Mouse (Mus musculus): ENCODE results near the gene Atrnl1. TPM values are rescaled to one million over a fixed set of nuclear protein-coding genes. Genes with fewer than 3 reads are reported as not detected.

Gene Atrnl1
- 9.4 and 9.8 TPM in 2 replicates for polyA plus RNA-seq (2015; fragmentation: Nextera tagmentation; extraction: Ambion mirVana)

DNA sequence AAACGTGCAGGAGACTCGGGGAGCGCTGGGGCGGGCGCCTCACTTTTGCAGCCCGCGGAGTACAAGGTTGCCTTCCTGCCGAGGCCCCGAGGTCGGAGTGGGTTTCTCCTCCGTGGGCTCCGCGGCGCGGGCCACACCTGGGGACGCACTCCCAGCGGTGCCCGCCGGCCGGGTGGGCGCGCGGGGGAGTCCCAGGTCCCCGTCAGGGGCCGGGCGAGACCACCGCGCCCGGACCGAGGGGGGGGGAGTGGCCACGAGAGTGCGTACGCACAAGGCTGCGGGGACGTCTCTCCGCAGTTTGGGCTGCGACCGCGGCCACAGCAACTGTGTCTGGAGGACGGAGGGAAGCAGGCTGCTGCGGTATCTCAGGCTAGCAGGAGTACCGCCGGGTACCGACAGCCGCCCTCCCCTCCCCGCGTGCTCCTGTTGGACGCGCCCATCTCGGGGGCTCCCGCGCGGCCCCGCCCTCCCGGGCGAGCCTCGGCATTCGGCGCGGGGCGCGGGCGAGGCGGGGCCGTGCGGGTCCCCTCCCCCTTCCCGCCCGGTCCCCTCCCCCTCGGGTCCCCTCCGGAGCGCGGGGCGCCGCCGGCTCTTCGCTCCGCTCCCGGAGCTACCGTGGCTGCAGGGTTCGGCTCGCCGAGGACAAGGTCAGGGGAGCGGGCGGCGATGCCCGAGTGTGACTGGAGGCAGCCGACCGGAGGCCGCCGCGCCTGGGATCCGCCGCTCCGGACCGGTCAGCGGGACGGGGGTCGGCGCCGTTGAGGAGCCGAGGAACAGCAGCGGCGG, at the start of gene Atrnl1:
Gene Atrnl1, plus strand, starts transcription at position 559 of the 786 bp plus-strand sequence.
- H3K9me3 ChIP-seq: no peaks in the 10 kb centered on the region
- peak within 1 kb of the TSS; percentile 78 for H3K9ac ChIP-seq
- no peaks in the 10 kb centered on the region for H3K27me3 ChIP-seq (replicated peaks)
- WGBS: 1% methylated on average over 84 of the region's 103 CpGs
- H3K4me1 ChIP-seq: peaks cover 37% of the 10 kb centered on the region
- peak within 1 kb of the TSS; percentile 89 for H3K4me2 ChIP-seq
- ATAC-seq (replicated peaks): peak; percentile 91
- H3K4me3 ChIP-seq: peak within 1 kb of the TSS; percentile 71
- H3K36me3 ChIP-seq (replicated peaks): no peaks in the 10 kb centered on the region
- peak within 1 kb of the TSS; percentile 96 for H3K27ac ChIP-seq

DNA sequence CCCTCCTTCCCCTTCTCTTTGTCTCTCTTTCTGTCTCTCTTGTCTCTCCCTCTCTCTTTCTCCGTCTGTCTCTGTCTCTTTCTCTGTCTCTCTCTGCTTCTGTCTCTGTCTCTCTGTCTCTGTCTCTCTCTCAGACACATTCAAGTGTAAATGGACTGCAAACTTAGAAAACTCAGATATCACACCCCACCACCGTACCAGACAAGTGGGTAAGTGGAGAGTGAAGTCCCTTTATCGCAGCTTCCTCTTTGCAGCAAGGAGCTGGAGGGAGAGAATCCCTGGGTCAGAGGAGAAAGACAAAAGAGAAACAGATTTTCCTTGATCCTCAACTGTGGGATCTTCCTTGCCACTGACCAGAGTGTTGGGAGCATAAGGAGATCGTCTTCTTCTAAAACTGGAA, 49.3 kb upstream of the Atrnl1 start:
- H3K27ac ChIP-seq: no peak overlapping the region
- H3K36me3 ChIP-seq (replicated peaks): no peaks in the 10 kb centered on the region
- no peak overlapping the region for H3K4me3 ChIP-seq
- H3K9ac ChIP-seq: no peak overlapping the region
- no peak overlapping the region for H3K4me2 ChIP-seq
- no peak for ATAC-seq (replicated peaks)
- H3K9me3 ChIP-seq: no peaks in the 10 kb centered on the region
- no peaks in the 10 kb centered on the region for H3K27me3 ChIP-seq (replicated peaks)
- WGBS: 69% methylated on average over 4 of the region's 4 CpGs
- peaks cover 12% of the 10 kb centered on the region for H3K4me1 ChIP-seq

- H3K9ac ChIP-seq: no peak overlapping the region
- 84% methylated on average over 6 of the region's 6 CpGs for WGBS
- H3K27me3 ChIP-seq (replicated peaks): no peaks in the 10 kb centered on the region
- H3K4me3 ChIP-seq: no peak overlapping the region
- H3K4me1 ChIP-seq: 0 out of 2 replicates have a peak, but pooled peaks cover 8% of the 10 kb centered on the region
- H3K36me3 ChIP-seq (replicated peaks): no peaks in the 10 kb centered on the region
- H3K9me3 ChIP-seq: no peaks in the 10 kb centered on the region
- H3K27ac ChIP-seq: no peak overlapping the region
- ATAC-seq (replicated peaks): no peak
- H3K4me2 ChIP-seq: no peak overlapping the region
Observed at GRCm38 (mm10) chr19:57569040-57569439, 41.8 kb upstream of the Atrnl1 start.

GRCm38 (mm10) chr19:57572360-57573237, 38.2 kb upstream of the Atrnl1 start:
- Histone ChIP-seq H3K4me3 (no peak overlapping the region), H3K27ac (peak overlapping the region; percentile 9), H3K4me1 (peaks cover 20% of the 10 kb centered on the region), H3K4me2 (0 out of 2 replicates have a peak overlapping the region, but pooled peaks have one; percentile 4), H3K27me3 (replicated peaks) (no peaks in the 10 kb centered on the region), H3K9me3 (no peaks in the 10 kb centered on the region), H3K9ac (no peak overlapping the region), H3K36me3 (replicated peaks) (no peaks in the 10 kb centered on the region)
- WGBS: 40% methylated on average over 16 of the region's 16 CpGs
- peak; percentile 67 for ATAC-seq (replicated peaks)

DNA sequence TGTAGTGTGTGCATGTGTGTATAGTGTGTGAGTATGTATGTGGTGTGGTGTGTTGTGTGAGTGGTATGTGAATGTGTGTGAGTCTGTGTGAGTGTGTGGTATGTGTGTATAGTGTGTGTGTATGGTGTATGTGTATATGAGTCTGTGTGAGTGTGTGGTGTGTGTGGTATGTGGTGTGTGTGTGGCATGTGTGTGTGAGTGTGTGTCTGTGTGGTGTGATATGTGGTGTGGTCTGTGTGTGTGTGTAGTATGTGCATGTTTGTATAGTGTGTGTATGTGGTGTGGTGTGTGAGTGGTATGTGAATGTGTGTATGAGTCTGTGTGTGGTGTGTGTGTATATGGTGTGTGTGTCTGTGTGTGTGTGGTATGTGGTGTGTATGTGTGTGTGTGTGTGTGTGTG, 37.4 kb upstream of the Atrnl1 start:
- Histone ChIP-seq H3K27me3 (replicated peaks) (no peaks in the 10 kb centered on the region), H3K4me3 (no peak overlapping the region), H3K9me3 (no peaks in the 10 kb centered on the region), H3K4me1 (peaks cover 20% of the 10 kb centered on the region), H3K27ac (peak overlapping the region; percentile 5; the same call in 1 of the 2 replicates), H3K9ac (no peak overlapping the region), H3K4me2 (no peak overlapping the region), H3K36me3 (replicated peaks) (no peaks in the 10 kb centered on the region)
- ATAC-seq (replicated peaks): peak; percentile 62

GRCm38 (mm10) chr19:57575027-57575426, 35.8 kb upstream of the Atrnl1 start:
- no peak overlapping the region for H3K9ac ChIP-seq
- no peak overlapping the region for H3K27ac ChIP-seq
- H3K4me2 ChIP-seq: no peak overlapping the region
- H3K4me3 ChIP-seq: no peak overlapping the region
- peaks cover 20% of the 10 kb centered on the region for H3K4me1 ChIP-seq
- no peaks in the 10 kb centered on the region for H3K9me3 ChIP-seq
- H3K36me3 ChIP-seq (replicated peaks): no peaks in the 10 kb centered on the region
- no peaks in the 10 kb centered on the region for H3K27me3 ChIP-seq (replicated peaks)
- ATAC-seq (replicated peaks): no peak
- WGBS: 88% methylated on average over 7 of the region's 7 CpGs

GRCm38 (mm10) chr19:57576836-57577235, 34.0 kb upstream of the Atrnl1 start:
- H3K9ac ChIP-seq: no peak overlapping the region
- H3K27ac ChIP-seq: peak overlapping the region; percentile 10
- H3K27me3 ChIP-seq (replicated peaks): no peaks in the 10 kb centered on the region
- ATAC-seq (replicated peaks): no peak; the same call in 1 of the 2 replicates
- no peaks in the 10 kb centered on the region for H3K36me3 ChIP-seq (replicated peaks)
- H3K4me1 ChIP-seq: peaks cover 24% of the 10 kb centered on the region
- WGBS: 19% methylated on average over 5 of the region's 5 CpGs
- no peaks in the 10 kb centered on the region for H3K9me3 ChIP-seq
- no peak overlapping the region for H3K4me3 ChIP-seq
- H3K4me2 ChIP-seq: no peak overlapping the region

DNA sequence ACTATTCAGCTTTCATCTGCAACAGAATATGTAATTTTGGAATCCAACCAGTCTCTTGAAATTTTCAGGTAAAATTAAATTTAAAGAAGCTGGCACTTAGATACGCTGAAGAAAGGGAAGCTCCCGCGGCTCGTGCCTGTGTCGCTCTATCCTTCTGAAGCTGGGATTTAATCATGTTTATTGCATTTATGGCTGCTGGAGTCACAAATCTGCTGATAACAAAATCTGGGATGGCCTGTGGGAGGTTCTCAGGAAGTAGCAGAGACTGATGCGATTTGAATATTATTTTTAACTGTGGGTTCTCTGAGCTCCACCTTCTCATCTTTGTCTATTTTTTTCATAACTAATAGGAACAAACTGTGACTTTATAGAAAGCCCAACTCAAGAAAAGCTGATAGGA, 33.6 kb upstream of the Atrnl1 start:
- no peak overlapping the region for H3K4me2 ChIP-seq
- no peaks in the 10 kb centered on the region for H3K27me3 ChIP-seq (replicated peaks)
- H3K4me1 ChIP-seq: peaks cover 24% of the 10 kb centered on the region
- H3K27ac ChIP-seq: peak overlapping the region; percentile 10
- no peaks in the 10 kb centered on the region for H3K9me3 ChIP-seq
- H3K9ac ChIP-seq: no peak overlapping the region
- H3K36me3 ChIP-seq (replicated peaks): no peaks in the 10 kb centered on the region
- H3K4me3 ChIP-seq: no peak overlapping the region
- WGBS: 52% methylated on average over 6 of the region's 6 CpGs
- no peak for ATAC-seq (replicated peaks)

- Histone ChIP-seq H3K9ac (no peak overlapping the region), H3K36me3 (replicated peaks) (no peaks in the 10 kb centered on the region), H3K9me3 (no peaks in the 10 kb centered on the region), H3K27ac (no peak overlapping the region), H3K27me3 (replicated peaks) (no peaks in the 10 kb centered on the region), H3K4me2 (no peak overlapping the region), H3K4me1 (peaks cover 23% of the 10 kb centered on the region), H3K4me3 (no peak overlapping the region)
- ATAC-seq (replicated peaks): no peak
- 85% methylated on average over 7 of the region's 7 CpGs for WGBS
Observed at GRCm38 (mm10) chr19:57580962-57581361, 29.9 kb upstream of the Atrnl1 start.

GRCm38 (mm10) chr19:57585231-57585792, 25.5 kb upstream of the Atrnl1 start:
- Histone ChIP-seq H3K4me3 (no peak overlapping the region), H3K36me3 (replicated peaks) (no peaks in the 10 kb centered on the region), H3K9ac (no peak overlapping the region), H3K27me3 (replicated peaks) (no peaks in the 10 kb centered on the region), H3K27ac (no peak overlapping the region), H3K4me1 (peaks cover 14% of the 10 kb centered on the region; the same call in 1 of the 2 replicates), H3K4me2 (no peak overlapping the region), H3K9me3 (no peaks in the 10 kb centered on the region)
- WGBS: 73% methylated on average over 4 of the region's 4 CpGs
- ATAC-seq (replicated peaks): no peak

- Histone ChIP-seq H3K27me3 (replicated peaks) (no peaks in the 10 kb centered on the region), H3K9ac (no peak overlapping the region), H3K4me2 (no peak overlapping the region), H3K27ac (no peak overlapping the region), H3K4me3 (no peak overlapping the region), H3K36me3 (replicated peaks) (no peaks in the 10 kb centered on the region), H3K9me3 (no peaks in the 10 kb centered on the region), H3K4me1 (peaks cover 11% of the 10 kb centered on the region; the same call in 1 of the 2 replicates)
- ATAC-seq (replicated peaks): no peak
- 29% methylated on average over 10 of the region's 10 CpGs for WGBS
Observed at GRCm38 (mm10) chr19:57586172-57586571, 24.7 kb upstream of the Atrnl1 start.

- H3K27ac ChIP-seq: no peak overlapping the region
- H3K4me2 ChIP-seq: no peak overlapping the region
- H3K36me3 ChIP-seq (replicated peaks): no peaks in the 10 kb centered on the region
- no peak overlapping the region for H3K9ac ChIP-seq
- ATAC-seq (replicated peaks): no peak
- no peaks in the 10 kb centered on the region for H3K27me3 ChIP-seq (replicated peaks)
- WGBS: 71% methylated on average over 9 of the region's 9 CpGs
- H3K4me1 ChIP-seq: peaks cover 7% of the 10 kb centered on the region; the same call in 1 of the 2 replicates
- H3K9me3 ChIP-seq: no peaks in the 10 kb centered on the region
- H3K4me3 ChIP-seq: no peak overlapping the region
Observed at GRCm38 (mm10) chr19:57589516-57589915, 21.3 kb upstream of the Atrnl1 start.

All from midbrain, embryonic 15.5 days (tissue).